Mouse (Mus musculus) forebrain, embryonic 14.5 days (tissue): ENCODE measurements at regions not wholly inside any gene's neighbourhood (a gene's known extent, or its start where the extent isn't known, plus 50 kb on each side); places are given as distances from the start of the nearest gene placed in this dataset.
A peak's percentile ranks its signal among the peaks of the same experiment; 100 is the strongest.
"Not testable (repeated sequence)": the region's sequence is repeated elsewhere in the genome, so short reads cannot be mapped to it uniquely, and the experiment has no call there.

ENCODE experiments used
- ATAC-seq: fragments of 200-750 bp; cut with Nextera tagmentation; 2 replicates; pipeline ENCODE4 v1.8.0; 2017; ENCODE audit warnings: mild to moderate bottlenecking, moderate library complexity
- DNase-seq: peaks from one replicate; pipeline ENCODE4 v3.0.0-alpha.2; 2015; ENCODE audit warnings: low spot score
- H3K27ac ChIP-seq: fragments of 300-500 bp; sonication (generic); 2 replicates; pipeline ENCODE4 v1.5.1; 2014; ENCODE audit warnings: low read depth, mild to moderate bottlenecking, control low read depth, low read length, moderate library complexity
- H3K27me3 ChIP-seq: fragments of 300-500 bp; sonication (generic); replicated peaks from 2 replicates; pipeline ENCODE4 v1.6.1; 2014; ENCODE audit warnings: low read length, control low read depth, mixed read lengths; ENCODE audit not compliant: control insufficient read depth, insufficient read depth
- H3K36me3 ChIP-seq: fragments of 300-500 bp; sonication (generic); 2 replicates; pipeline ENCODE4 v1.6.1; 2014; ENCODE audit warnings: low read length, control low read depth; ENCODE audit not compliant: control insufficient read depth, insufficient read depth
- H3K4me1 ChIP-seq: fragments of 300-500 bp; sonication (generic); 2 replicates; pipeline ENCODE4 v1.6.1; 2014; ENCODE audit warnings: antibody characterized with exemption, low read length, control low read depth; ENCODE audit not compliant: control insufficient read depth, insufficient read depth
- H3K4me2 ChIP-seq: fragments of 300-500 bp; sonication (generic); 2 replicates; pipeline ENCODE4 v1.6.1; 2014; ENCODE audit warnings: mild to moderate bottlenecking, control low read depth, low read length
- H3K4me3 ChIP-seq: fragments of 300-500 bp; sonication (generic); 2 replicates; pipeline ENCODE4 v1.5.1; 2014; ENCODE audit warnings: low read depth, low read length, control low read depth
- H3K9ac ChIP-seq: fragments of 300-500 bp; sonication (generic); 2 replicates; pipeline ENCODE4 v1.6.1; 2014; ENCODE audit warnings: mild to moderate bottlenecking, low read length, control low read depth, moderate library complexity
- H3K9me3 ChIP-seq: fragments of 300-500 bp; sonication (generic); replicated peaks from 2 replicates; pipeline ENCODE4 v1.6.1; 2016; ENCODE audit warnings: low read length, control low read depth, mixed read lengths; ENCODE audit not compliant: control insufficient read depth
- WGBS: fragments of 180-500 bp; shearing (Covaris S2); extraction: QIAGEN DNeasy Blood & Tissue Kit; methylation state at CpG from one replicate; pipeline ENCODE4 v1.1.7; 2014; 5-methylcytosine and 5-hydroxymethylcytosine counted together

DNA sequence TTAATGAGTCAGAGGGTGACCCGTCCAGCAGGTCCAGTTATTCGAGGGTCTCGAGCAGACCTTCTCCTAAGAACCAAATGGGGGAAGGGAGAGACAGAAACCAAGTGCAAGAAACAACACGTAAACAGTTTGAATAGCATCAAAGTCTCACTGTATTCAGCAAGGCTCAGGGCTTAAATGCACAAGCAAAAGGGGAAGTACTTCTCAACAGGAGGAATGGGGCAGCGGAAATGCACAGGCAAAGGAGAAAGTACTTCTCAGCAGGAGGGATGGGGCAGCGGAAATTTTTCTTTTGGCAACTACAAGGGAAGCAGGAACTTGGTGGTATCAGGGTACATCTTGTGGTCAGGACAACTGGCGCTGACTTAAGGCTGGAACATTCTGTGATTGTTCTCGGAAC is 330.6 kb downstream of the 9430069I07Rik start:
- H3K4me1 ChIP-seq, H3K9me3 ChIP-seq, ATAC-seq, H3K9ac ChIP-seq, H3K36me3 ChIP-seq, H3K27me3 ChIP-seq, H3K4me2 ChIP-seq, H3K27ac ChIP-seq, H3K4me3 ChIP-seq, DNase-seq: not testable (repeated sequence)
- WGBS: 88% methylated on average over 8 of the region's 8 CpGs

- 90% methylated on average over 2 of the region's 2 CpGs for WGBS
- no peak for ATAC-seq
These were observed 332.3 kb downstream of the 9430069I07Rik start for GRCm38 (mm10) chr15:34025396-34025795.

DNA sequence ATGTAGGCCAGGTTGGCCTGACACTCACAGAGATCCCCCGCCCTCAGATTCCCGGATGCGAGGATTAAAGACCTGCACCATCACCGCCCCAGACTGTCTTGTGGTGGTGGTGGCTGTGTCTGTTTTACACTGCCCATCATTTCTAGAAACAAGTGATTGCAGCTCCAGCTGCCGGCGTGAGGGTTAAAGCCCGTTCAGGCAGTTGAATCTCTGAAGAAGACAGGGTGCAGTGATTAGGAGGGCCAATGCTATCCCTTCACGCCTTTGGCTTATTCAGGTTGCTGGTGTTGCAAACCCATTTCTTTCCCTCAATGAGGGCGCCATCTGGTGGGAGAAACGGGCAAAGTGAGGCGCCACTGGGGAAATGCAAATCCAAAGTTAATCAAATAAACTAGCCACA is 335.8 kb downstream of the 9430069I07Rik start:
- Histone ChIP-seq H3K27me3 (no peaks in the 10 kb centered on the region), H3K36me3 (no peaks in the 10 kb centered on the region), H3K9ac (no peak overlapping the region), H3K27ac (no peak overlapping the region), H3K4me3 (no peak overlapping the region), H3K4me1 (no peaks in the 10 kb centered on the region), H3K4me2 (no peak overlapping the region), H3K9me3 (no peaks in the 10 kb centered on the region)
- peak; percentile 74 for DNase-seq
- WGBS: 28% methylated on average over 11 of the region's 11 CpGs
- peak; percentile 60; the same call in 1 of the 2 replicates for ATAC-seq

More at GRCm38 (mm10) chr15:34025396-34025795, 332.3 kb downstream of the 9430069I07Rik start:
- no peak for DNase-seq
- H3K9me3 ChIP-seq: no peaks in the 10 kb centered on the region
- no peak overlapping the region for H3K9ac ChIP-seq
- no peak overlapping the region for H3K27ac ChIP-seq
- H3K4me1 ChIP-seq: no peaks in the 10 kb centered on the region
- H3K27me3 ChIP-seq: no peaks in the 10 kb centered on the region
- H3K4me2 ChIP-seq: no peak overlapping the region
- no peaks in the 10 kb centered on the region for H3K36me3 ChIP-seq
- H3K4me3 ChIP-seq: no peak overlapping the region

GRCm38 (mm10) chr15:34016397-34017156 is 341.1 kb downstream of the 9430069I07Rik start:
- Histone ChIP-seq H3K36me3 (no peaks in the 10 kb centered on the region), H3K9ac (no peak overlapping the region), H3K9me3 (no peaks in the 10 kb centered on the region), H3K4me2 (no peak overlapping the region), H3K4me1 (no peaks in the 10 kb centered on the region), H3K27ac (no peak overlapping the region), H3K4me3 (no peak overlapping the region), H3K27me3 (no peaks in the 10 kb centered on the region)
- DNase-seq: peak; percentile 63
- peak; percentile 72 for ATAC-seq
- 50% methylated on average over 13 of the region's 13 CpGs for WGBS

DNA sequence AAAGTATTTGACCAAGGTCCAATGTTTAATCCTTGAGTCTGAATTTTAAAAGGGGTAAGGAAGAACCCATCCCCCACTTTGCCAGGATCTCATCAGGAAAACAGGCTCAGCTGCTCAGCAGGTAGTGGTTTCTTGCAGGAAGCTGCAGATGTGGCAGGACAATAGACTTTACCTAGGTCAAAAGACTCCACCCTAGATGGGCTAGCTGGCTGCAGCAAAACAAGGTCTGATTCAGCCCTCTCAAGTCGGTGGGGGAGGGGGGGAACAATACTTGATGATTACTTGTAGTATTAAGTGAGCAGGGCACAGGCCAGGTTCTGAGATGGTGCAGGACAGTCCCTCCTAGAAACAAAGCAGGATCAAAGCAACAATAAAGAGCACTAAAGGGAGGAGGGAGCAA is 349.1 kb downstream of the 9430069I07Rik start:
- H3K27me3 ChIP-seq: no peaks in the 10 kb centered on the region
- H3K27ac ChIP-seq: no peak overlapping the region
- H3K9me3 ChIP-seq: no peaks in the 10 kb centered on the region
- no peaks in the 10 kb centered on the region for H3K4me1 ChIP-seq
- no peak overlapping the region for H3K4me2 ChIP-seq
- no peak overlapping the region for H3K4me3 ChIP-seq
- ATAC-seq (no peak), DNase-seq (no peak)
- no peaks in the 10 kb centered on the region for H3K36me3 ChIP-seq
- no peak overlapping the region for H3K9ac ChIP-seq
- 36% methylated on average over 1 of the region's 1 CpGs for WGBS

GRCm38 (mm10) chr15:33992383-33992782 is 365.3 kb downstream of the 9430069I07Rik start:
- DNase-seq: peak; percentile 37
- Histone ChIP-seq H3K4me2 (no peak overlapping the region), H3K4me3 (no peak overlapping the region), H3K9me3 (no peaks in the 10 kb centered on the region), H3K27ac (no peak overlapping the region), H3K27me3 (no peaks in the 10 kb centered on the region), H3K9ac (no peak overlapping the region), H3K4me1 (no peaks in the 10 kb centered on the region), H3K36me3 (no peaks in the 10 kb centered on the region)
- no peak; the same call in 1 of the 2 replicates for ATAC-seq
- WGBS: 92% methylated on average over 4 of the region's 4 CpGs

GRCm38 (mm10) chr15:33975077-33975476 is 382.6 kb downstream of the 9430069I07Rik start:
- Histone ChIP-seq H3K27ac (no peak overlapping the region), H3K9me3 (no peaks in the 10 kb centered on the region), H3K4me2 (no peak overlapping the region), H3K27me3 (no peaks in the 10 kb centered on the region), H3K9ac (no peak overlapping the region), H3K36me3 (no peaks in the 10 kb centered on the region), H3K4me1 (no peaks in the 10 kb centered on the region), H3K4me3 (no peak overlapping the region)
- peak; percentile 9 for DNase-seq
- 41% methylated on average over 1 of the region's 1 CpGs for WGBS
- no peak for ATAC-seq

- no peaks in the 10 kb centered on the region for H3K27me3 ChIP-seq
- no peak for DNase-seq
- H3K4me1 ChIP-seq: no peaks in the 10 kb centered on the region
- no peak overlapping the region for H3K4me3 ChIP-seq
- 77% methylated on average over 3 of the region's 3 CpGs for WGBS
- no peaks in the 10 kb centered on the region for H3K9me3 ChIP-seq
- no peak overlapping the region for H3K27ac ChIP-seq
- no peak overlapping the region for H3K4me2 ChIP-seq
- no peak for ATAC-seq
- H3K36me3 ChIP-seq: no peaks in the 10 kb centered on the region
- no peak overlapping the region for H3K9ac ChIP-seq
These were observed 384.2 kb downstream of the 9430069I07Rik start for GRCm38 (mm10) chr15:33973466-33973865.

DNA sequence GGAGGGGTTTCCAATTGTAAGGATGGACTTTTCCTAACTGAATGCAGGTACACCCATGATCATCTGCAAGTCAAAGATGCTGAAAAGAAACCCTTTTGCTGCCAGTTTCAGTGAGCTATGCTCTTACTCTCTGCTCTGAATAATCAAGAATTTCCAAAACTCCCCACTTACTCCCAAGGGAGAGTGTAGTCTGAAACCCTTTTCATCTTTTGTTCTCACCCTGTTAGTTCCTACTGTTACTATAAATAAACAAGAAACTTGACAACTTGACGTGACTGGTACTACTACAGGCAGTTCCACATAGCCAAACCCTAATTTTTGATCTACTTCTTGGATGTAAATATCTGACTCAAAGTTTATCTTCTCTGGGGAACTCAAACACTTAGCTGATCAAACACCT is 388.3 kb downstream of the 9430069I07Rik start:
- Histone ChIP-seq H3K9me3 (no peaks in the 10 kb centered on the region), H3K4me3 (no peak overlapping the region), H3K4me1 (no peaks in the 10 kb centered on the region), H3K4me2 (no peak overlapping the region), H3K9ac (no peak overlapping the region), H3K27ac (no peak overlapping the region), H3K27me3 (no peaks in the 10 kb centered on the region), H3K36me3 (no peaks in the 10 kb centered on the region)
- no peak for ATAC-seq
- DNase-seq: no peak
- 57% methylated on average over 1 of the region's 1 CpGs for WGBS
